Mouse (Mus musculus) limb, embryonic 13.5 days (tissue): ENCODE measurements at regions not wholly inside any gene's neighbourhood (a gene's known extent, or its start where the extent isn't known, plus 50 kb on each side); places are given as distances from the start of the nearest gene placed in this dataset.

Source experiments
- ATAC-seq: fragments of 200-750 bp; cut with Nextera tagmentation; 2 replicates; pipeline ENCODE4 v1.8.0; 2017; ENCODE audit warnings: low read depth, moderate number of reproducible peaks, moderate TSS enrichment; ENCODE audit not compliant: low FRiP score
- H3K27ac ChIP-seq: fragments of 300-500 bp; sonication (generic); 2 replicates; pipeline ENCODE4 v1.5.1; 2015; ENCODE audit warnings: inconsistent platforms, mild to moderate bottlenecking, moderate library complexity
- H3K27me3 ChIP-seq: fragments of 300-500 bp; sonication (generic); 2 replicates; pipeline ENCODE4 v1.6.1; 2015; ENCODE audit warnings: mild to moderate bottlenecking, inconsistent platforms
- H3K36me3 ChIP-seq: fragments of 300-500 bp; sonication (generic); 2 replicates; pipeline ENCODE4 v1.6.1; 2015; ENCODE audit warnings: inconsistent platforms, mild to moderate bottlenecking, moderate library complexity
- H3K4me1 ChIP-seq: fragments of 300-500 bp; sonication (generic); 2 replicates; pipeline ENCODE4 v1.6.1; 2015; ENCODE audit warnings: inconsistent platforms
- H3K4me2 ChIP-seq: fragments of 300-500 bp; sonication (generic); replicated peaks from 2 replicates; pipeline ENCODE4 v1.6.1; 2015; ENCODE audit warnings: inconsistent platforms, mild to moderate bottlenecking, moderate library complexity
- H3K4me3 ChIP-seq: fragments of 300-500 bp; sonication (generic); 2 replicates; pipeline ENCODE4 v1.5.1; 2015; ENCODE audit warnings: moderate library complexity, mild to moderate bottlenecking, inconsistent platforms
- H3K9ac ChIP-seq: fragments of 300-500 bp; sonication (generic); 2 replicates; pipeline ENCODE4 v1.6.1; 2015; ENCODE audit warnings: mild to moderate bottlenecking, inconsistent platforms
- H3K9me3 ChIP-seq: fragments of 300-500 bp; sonication (generic); 2 replicates; pipeline ENCODE4 v1.6.1; 2016; ENCODE audit warnings: inconsistent platforms
- WGBS: fragments of 180-500 bp; shearing (Covaris S2); methylation state at CpG from one replicate; pipeline ENCODE4 v1.1.7; 2015; 5-methylcytosine and 5-hydroxymethylcytosine counted together

DNA sequence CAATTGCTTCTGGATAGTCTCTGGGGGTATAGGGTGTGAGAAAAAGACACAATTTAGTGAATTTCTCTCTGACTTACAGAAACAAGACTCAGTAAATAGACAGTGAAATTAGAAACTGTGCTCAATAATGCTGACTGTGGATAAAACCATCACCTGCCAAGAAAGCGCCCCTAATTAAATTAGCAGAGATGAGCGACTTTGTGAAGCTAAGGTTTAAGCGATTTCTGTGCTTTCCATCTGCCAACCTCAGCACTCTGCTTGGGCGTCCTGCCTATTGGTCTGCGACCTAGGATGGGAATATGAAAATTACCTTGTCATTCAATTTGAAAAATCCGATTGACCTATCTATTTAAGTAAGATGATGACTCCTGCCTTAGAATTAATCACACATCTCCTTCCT lies 570.5 kb downstream of the Lmo7 start:
- no peak for ATAC-seq
- Histone ChIP-seq H3K9me3 (no peaks in the 10 kb centered on the region), H3K9ac (no peak overlapping the region), H3K4me1 (no peaks in the 10 kb centered on the region), H3K4me2 (no peak overlapping the region), H3K4me3 (no peak overlapping the region), H3K36me3 (no peaks in the 10 kb centered on the region), H3K27me3 (no peaks in the 10 kb centered on the region), H3K27ac (no peak overlapping the region)
- 91% methylated on average over 6 of the region's 6 CpGs for WGBS

DNA sequence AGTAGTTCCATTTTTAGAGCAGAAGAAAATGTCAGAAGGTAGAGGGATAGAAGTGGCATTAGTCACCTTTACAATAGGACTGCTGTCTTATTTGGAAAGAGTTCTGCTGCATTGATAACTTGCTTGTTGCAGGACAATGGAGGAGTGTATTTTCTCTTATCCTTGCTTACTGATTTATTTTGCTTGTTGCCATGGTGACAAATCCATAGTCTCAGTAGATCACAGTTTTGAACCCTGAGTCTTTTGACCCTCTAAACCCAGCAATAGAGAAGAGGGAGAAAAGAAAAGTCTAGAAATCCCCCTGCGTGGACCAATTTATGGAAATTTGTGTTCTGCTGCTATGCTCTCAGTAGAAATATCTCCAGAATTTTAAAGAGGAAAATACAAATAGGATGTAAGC lies 561.6 kb downstream of the Lmo7 start:
- H3K4me3 ChIP-seq: no peak overlapping the region
- WGBS: 92% methylated on average over 1 of the region's 1 CpGs

DNA sequence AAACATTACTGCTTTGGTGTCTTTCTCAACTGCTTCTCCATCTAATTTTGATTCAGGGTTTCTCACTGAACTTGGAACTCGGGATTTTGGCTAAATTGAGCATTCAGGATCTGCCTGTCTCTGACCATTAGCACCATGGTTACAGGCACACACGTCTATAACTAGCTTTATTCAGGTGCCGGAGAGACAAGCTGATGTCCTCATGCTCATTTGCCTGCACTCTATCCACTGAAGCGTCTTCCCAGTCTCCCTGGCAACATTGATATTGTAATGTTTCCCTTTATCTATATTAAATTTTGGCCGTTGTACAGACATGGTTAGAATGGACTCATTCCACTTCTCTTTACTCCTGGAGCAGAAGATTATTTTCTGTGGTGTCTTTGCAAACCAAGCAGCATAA lies 520.3 kb downstream of the Lmo7 start:
- Histone ChIP-seq H3K9ac (no peak overlapping the region), H3K9me3 (no peaks in the 10 kb centered on the region), H3K4me2 (no peak overlapping the region), H3K36me3 (no peaks in the 10 kb centered on the region), H3K4me1 (0 out of 2 replicates have a peak, but pooled peaks cover 4% of the 10 kb centered on the region), H3K27me3 (no peaks in the 10 kb centered on the region), H3K27ac (no peak overlapping the region), H3K4me3 (no peak overlapping the region)
- no peak for ATAC-seq
- 85% methylated on average over 5 of the region's 5 CpGs for WGBS

More for the DNA sequence above, 561.6 kb downstream of the Lmo7 start:
- no peaks in the 10 kb centered on the region for H3K4me1 ChIP-seq
- no peak overlapping the region for H3K4me2 ChIP-seq
- H3K27me3 ChIP-seq: no peaks in the 10 kb centered on the region
- ATAC-seq: no peak
- H3K36me3 ChIP-seq: no peaks in the 10 kb centered on the region
- no peaks in the 10 kb centered on the region for H3K9me3 ChIP-seq
- H3K27ac ChIP-seq: no peak overlapping the region
- no peak overlapping the region for H3K9ac ChIP-seq

DNA sequence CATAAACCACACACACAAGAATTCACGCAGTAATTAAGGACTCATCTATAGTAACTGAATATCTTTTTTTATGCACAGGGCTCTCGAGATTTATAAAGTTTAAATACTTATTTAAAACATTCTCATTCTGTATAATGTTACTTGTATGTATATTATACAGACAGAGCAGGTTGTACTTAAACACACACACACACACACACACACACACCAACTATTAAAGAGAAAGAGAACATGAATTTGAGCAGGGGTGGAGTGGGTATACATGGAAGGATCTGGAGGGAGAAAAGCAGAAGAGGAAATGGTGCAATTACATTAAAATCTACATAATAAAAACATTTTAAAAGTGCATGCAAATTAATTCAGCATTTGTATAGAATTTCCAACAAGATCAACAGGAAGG lies 518.8 kb downstream of the Lmo7 start:
- H3K4me3 ChIP-seq: no peak overlapping the region
- ATAC-seq: no peak
- H3K27me3 ChIP-seq: no peaks in the 10 kb centered on the region
- H3K36me3 ChIP-seq: no peaks in the 10 kb centered on the region
- 77% methylated on average over 2 of the region's 2 CpGs for WGBS
- H3K4me1 ChIP-seq: 0 out of 2 replicates have a peak, but pooled peaks cover 4% of the 10 kb centered on the region
- H3K27ac ChIP-seq: no peak overlapping the region
- H3K9me3 ChIP-seq: no peaks in the 10 kb centered on the region
- H3K9ac ChIP-seq: no peak overlapping the region
- H3K4me2 ChIP-seq: no peak overlapping the region

DNA sequence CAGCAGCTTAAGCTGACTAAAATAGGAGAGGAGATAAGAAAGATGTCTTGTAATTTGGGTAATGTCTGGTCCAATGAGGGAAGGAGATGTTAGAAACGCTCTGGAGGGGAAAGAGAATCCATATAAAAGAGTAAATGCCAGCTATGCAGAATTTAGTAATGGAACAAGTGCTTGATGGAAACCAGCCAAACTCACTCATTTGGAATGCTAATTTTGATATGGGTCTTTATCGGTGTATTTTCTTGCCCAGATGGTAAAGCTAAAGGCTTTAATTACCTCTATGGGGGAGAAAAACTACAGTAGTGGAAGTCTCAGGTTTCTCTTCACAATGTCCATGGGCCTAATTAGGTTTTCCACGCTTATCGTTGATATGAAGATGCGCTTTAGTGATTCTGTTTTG lies 518.3 kb downstream of the Lmo7 start:
- H3K27ac ChIP-seq: no peak overlapping the region
- peak; percentile 32; the same call in 1 of the 2 replicates for ATAC-seq
- no peaks in the 10 kb centered on the region for H3K27me3 ChIP-seq
- no peak overlapping the region for H3K9ac ChIP-seq
- no peak overlapping the region for H3K4me2 ChIP-seq
- 0 out of 2 replicates have a peak, but pooled peaks cover 4% of the 10 kb centered on the region for H3K4me1 ChIP-seq
- H3K9me3 ChIP-seq: no peaks in the 10 kb centered on the region
- no peak overlapping the region for H3K4me3 ChIP-seq
- H3K36me3 ChIP-seq: no peaks in the 10 kb centered on the region
- WGBS: 57% methylated on average over 5 of the region's 5 CpGs

DNA sequence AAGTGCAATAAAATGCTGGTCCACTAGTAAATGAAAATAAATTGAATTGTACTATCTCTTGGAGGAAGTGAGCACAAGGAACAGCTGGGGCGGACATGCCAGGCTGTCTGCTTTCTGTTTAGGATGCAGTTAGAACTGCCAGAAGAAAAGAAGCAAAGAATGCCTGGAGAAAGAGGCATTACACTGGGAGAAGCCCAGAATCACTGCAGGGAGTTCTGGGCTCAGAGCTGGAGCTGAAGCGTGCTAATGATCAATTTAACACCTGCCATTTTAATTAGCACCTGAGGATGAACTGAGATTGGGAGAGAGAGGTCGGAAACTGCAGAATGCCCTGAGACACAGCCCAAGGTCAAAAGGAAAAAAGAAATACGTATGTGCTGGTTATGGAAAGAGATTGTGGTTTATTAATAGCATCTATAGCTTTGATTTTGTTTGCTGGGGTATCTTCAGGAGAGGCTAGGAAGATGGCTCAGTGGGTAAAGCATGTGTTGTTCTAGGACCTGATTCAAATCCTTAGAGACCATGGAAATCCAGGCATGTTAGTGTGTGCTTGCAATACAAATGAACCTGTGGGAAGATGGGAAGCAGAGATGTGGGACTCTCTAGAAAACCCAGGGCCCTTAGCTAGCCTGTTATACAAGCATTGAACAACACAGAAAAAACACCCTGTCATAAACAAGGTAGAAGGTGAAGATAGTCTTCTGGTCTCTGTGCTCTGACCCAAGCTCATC lies 514.2 kb downstream of the Lmo7 start:
- Histone ChIP-seq H3K9ac (no peak overlapping the region), H3K4me3 (no peak overlapping the region), H3K4me2 (no peak overlapping the region), H3K4me1 (0 out of 2 replicates have a peak, but pooled peaks cover 4% of the 10 kb centered on the region), H3K27ac (no peak overlapping the region), H3K36me3 (no peaks in the 10 kb centered on the region), H3K9me3 (no peaks in the 10 kb centered on the region), H3K27me3 (no peaks in the 10 kb centered on the region)
- 42% methylated on average over 4 of the region's 4 CpGs for WGBS
- ATAC-seq: no peak

DNA sequence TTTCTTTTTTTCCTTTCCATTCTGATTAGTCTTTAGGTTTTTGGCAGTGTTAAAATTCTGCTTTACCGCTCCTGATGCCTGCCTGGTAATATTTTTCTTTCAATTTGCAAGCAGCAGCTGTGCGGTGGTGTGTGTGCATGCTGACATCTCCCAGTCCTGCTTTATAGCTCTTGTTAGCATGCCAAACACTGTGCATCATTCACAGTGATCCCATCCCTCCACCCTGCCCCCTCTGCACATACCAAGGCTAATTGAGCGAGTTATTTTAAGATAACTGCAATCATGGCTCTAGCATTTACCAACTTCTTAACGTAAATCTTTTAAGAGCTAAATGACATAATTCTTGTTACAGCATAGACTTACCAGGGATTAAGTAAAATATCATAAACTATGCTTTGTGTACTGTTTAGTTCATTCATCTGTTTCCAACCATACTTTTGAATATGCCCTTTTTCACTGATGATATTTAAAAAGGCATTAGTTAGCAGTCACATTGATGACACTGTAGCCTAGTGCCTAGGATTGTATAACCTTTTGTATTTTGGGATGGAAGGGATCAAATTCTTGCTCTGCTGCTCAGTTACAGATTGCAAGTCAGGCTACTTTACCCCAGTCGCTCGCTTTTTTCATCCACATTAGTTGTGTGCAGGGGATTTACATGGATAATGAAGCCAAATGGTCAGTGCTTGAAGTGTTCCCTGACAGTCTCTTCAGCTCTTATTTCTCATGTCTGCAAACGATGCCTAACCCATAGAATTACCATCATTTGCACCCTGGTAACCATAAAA lies 487.0 kb downstream of the Lmo7 start:
- Histone ChIP-seq H3K9me3 (no peaks in the 10 kb centered on the region), H3K27ac (no peak overlapping the region), H3K36me3 (no peaks in the 10 kb centered on the region), H3K9ac (no peak overlapping the region), H3K4me1 (0 out of 2 replicates have a peak, but pooled peaks cover 3% of the 10 kb centered on the region), H3K4me2 (no peak overlapping the region), H3K27me3 (no peaks in the 10 kb centered on the region), H3K4me3 (no peak overlapping the region)
- peak; percentile 89 for ATAC-seq
- WGBS: 42% methylated on average over 7 of the region's 7 CpGs

DNA sequence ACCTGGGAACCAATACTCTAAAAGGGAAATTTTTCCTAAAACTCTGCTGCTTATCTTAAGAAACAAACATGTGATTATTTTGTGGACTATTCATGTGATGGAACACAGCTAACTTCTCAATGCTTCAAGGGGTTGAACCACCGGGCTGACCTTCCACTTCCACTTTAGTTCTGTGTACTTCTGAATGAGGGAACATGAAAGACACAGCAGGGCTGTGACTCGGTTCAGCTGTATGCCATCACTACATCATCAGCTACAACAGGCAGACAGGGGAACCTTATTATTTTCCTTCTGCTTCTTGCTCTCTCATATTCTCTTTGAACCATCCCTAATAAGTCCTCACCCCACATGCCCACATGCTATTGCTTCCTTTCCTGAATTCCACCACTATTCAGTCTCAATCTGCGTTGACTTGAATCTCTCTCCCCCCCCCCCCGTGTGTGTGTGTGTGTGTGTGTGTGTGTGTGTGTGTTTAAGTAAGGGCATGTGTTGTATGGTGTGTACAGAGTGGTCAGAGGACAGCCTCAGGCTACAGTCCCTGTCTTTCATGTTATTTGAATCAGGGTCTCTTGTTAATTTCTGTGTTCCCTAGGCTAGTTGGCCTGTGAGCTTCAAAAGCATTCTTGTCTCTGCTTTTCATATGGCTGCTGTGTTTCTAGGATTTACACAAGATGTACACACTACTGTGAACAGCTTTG lies 485.7 kb downstream of the Lmo7 start:
- Histone ChIP-seq H3K9me3 (no peaks in the 10 kb centered on the region), H3K27ac (no peak overlapping the region), H3K9ac (no peak overlapping the region), H3K4me2 (no peak overlapping the region), H3K4me1 (0 out of 2 replicates have a peak, but pooled peaks cover 3% of the 10 kb centered on the region), H3K4me3 (no peak overlapping the region), H3K27me3 (no peaks in the 10 kb centered on the region), H3K36me3 (no peaks in the 10 kb centered on the region)
- 59% methylated on average over 4 of the region's 4 CpGs for WGBS
- ATAC-seq: no peak

DNA sequence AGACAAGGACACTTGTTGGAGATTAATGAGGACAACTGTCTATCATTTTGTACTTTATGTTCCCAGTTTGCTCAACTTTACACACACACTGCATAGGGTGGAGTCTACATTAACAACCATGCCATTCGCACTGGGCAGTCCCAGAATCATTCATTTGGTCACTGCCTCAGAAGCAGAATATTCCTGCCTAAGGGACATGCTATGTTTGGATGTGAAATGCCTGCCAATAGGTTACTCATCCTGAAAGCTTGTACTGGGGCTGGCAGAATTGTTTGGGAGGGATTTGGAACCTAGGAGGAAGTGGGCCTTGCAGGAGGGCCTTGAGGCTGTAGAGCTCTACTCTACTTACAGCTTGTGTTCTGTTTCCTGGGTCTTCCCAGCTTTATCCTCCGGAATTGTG lies 482.3 kb downstream of the Lmo7 start:
- Histone ChIP-seq H3K9me3 (no peaks in the 10 kb centered on the region), H3K36me3 (no peaks in the 10 kb centered on the region), H3K4me3 (no peak overlapping the region), H3K27ac (no peak overlapping the region), H3K9ac (no peak overlapping the region), H3K4me2 (no peak overlapping the region), H3K4me1 (0 out of 2 replicates have a peak, but pooled peaks cover 3% of the 10 kb centered on the region), H3K27me3 (no peaks in the 10 kb centered on the region)
- 89% methylated on average over 2 of the region's 2 CpGs for WGBS
- ATAC-seq: no peak

DNA sequence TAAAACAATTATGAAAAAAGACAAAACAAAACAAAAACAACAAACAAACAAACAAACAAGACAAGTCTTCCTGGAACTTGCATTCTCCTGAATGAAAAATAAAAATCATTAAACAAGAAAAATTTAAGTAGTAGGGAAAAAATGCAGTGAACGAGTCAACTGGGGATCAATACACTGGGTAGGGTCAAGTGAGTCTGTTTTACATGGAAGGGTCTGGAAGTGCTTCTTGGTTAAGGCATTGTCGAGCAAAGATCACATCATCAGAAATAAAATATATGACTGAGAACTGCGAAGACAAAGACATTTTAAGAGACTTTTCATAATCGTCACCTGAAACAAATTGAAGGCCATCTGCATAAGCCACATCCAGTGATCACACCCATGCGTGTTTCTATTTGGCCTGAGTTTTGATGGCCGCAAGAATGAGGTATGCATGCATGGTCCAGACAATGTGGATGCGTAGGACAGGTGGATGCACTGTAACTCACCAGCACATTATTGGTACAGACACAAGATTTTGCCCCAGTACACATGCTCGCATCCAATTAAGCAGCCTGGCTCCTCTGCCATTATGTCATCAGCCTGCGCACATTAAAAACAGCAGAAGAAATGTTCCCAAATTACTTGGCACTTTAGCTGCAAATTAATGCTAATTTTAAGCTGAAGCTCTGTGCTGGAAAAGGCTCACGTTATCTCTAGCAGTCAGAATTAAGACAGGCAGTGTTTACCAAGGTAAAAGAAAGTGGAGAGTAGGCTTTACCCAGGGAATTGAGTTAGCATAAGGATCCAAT lies 475.3 kb downstream of the Lmo7 start:
- H3K27ac ChIP-seq: no peak overlapping the region
- no peaks in the 10 kb centered on the region for H3K27me3 ChIP-seq
- no peaks in the 10 kb centered on the region for H3K4me1 ChIP-seq
- no peaks in the 10 kb centered on the region for H3K36me3 ChIP-seq
- H3K4me3 ChIP-seq: no peak overlapping the region
- no peaks in the 10 kb centered on the region for H3K9me3 ChIP-seq
- WGBS: 85% methylated on average over 10 of the region's 10 CpGs
- H3K4me2 ChIP-seq: no peak overlapping the region
- no peak overlapping the region for H3K9ac ChIP-seq
- no peak for ATAC-seq

DNA sequence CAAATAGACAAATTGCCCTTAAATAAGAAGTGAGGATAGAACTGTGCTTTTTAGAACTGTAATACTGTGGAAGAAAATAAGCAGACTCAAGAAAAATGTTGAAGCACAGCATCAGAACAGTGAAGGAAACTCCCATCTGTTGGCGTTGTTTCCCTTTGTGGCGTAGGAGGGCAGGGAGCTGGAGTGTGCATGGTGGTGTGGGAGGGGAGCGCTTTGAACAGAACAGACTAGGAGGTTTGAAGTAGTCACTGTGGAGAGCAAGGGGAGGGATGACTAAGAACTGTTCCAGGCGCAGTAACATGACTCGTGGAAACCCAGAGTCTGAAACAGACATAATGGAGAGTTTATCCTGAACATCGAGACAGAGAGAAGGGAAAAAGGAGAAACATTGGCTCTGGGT lies 469.7 kb downstream of the Lmo7 start:
- WGBS: 90% methylated on average over 6 of the region's 6 CpGs

More for the DNA sequence above, 469.7 kb downstream of the Lmo7 start:
- Histone ChIP-seq H3K4me1 (no peaks in the 10 kb centered on the region), H3K4me2 (no peak overlapping the region), H3K36me3 (no peaks in the 10 kb centered on the region), H3K9ac (no peak overlapping the region), H3K9me3 (no peaks in the 10 kb centered on the region), H3K27me3 (no peaks in the 10 kb centered on the region), H3K27ac (no peak overlapping the region), H3K4me3 (no peak overlapping the region)
- no peak for ATAC-seq
